Mouse (Mus musculus): Measurements from ENCODE around the gene Olfr1281. TPM values are rescaled to one million over a fixed set of nuclear protein-coding genes. Genes with fewer than 3 reads are reported as not detected.
"Not testable (repeated sequence)": the region's sequence is repeated elsewhere in the genome, so short reads cannot be mapped to it uniquely, and the experiment has no call there.

The Olfr1281 gene
- polyA plus RNA-seq (2015; fragmentation: Nextera tagmentation; extraction: Ambion mirVana) = not detected in 2 replicates

DNA sequence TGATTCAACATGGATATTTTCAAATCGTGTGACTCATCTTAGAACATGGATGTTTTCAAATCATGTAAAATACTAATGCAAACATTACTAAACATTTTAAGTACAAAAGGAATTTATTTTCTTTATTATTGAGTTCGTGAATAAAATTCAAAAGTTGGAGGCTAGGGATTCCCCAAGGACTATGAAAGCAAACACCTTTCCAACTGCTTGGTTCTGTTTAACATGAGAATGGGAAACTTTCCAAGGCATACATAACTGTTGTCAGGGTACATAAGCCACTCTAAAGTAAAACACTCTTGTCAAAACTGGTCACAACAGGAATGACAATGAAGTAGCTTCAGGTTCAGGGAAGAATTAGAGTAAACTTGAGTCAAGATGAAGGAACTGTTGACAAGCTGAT is at the start of gene Olfr1281:
TSS of gene Olfr1281 (plus strand) at position 301 of the 400 bp plus-strand sequence.
- no peak for DNase-seq (ENCODE audit: low spot score)

DNA sequence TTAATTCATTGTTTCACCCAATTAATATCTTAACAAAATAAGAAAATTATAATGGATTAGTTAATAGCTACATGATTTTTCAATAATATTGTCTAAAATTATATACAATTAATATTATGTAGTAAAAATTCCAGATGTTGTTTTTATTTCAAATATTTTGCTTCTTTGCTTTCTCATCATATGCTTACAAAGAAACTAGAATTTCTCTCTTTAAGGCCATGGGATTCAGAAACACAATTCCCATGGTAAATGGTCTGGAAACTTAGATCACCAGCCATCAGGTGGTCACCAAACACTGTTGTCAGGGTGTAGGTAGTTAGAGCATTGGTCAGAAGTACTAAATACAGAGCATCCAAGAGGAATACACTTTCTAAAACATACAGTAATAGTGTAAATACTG is 36.5 kb upstream of the Olfr1281 start, which contains the start of gene Olfr1278:
TSS of gene Olfr1278 (plus strand) at position 301 of the 400 bp plus-strand sequence.
- DNase-seq (ENCODE audit: low spot score) = no peak

DNA sequence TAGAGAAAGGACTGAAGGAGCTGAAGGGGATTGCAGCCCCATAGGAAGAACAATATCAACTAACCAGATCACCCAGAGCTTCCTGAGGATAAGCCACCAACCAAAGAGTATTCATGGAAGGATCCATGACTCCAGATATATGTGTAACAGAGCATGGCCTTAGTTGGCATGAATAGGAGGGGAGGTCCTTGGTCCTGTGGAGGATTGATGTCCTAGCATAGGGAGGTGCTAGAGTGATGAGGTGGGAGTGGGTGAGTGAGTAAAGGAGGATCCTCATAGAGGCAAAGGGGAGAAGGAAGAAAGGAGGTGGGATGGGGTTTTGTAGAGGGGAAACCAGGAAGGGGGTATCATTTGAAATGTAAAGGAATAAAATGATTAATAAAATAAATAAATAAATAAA is 27.8 kb upstream of the Olfr1281 start:
- DNase-seq (ENCODE audit: low spot score) = no peak

DNA sequence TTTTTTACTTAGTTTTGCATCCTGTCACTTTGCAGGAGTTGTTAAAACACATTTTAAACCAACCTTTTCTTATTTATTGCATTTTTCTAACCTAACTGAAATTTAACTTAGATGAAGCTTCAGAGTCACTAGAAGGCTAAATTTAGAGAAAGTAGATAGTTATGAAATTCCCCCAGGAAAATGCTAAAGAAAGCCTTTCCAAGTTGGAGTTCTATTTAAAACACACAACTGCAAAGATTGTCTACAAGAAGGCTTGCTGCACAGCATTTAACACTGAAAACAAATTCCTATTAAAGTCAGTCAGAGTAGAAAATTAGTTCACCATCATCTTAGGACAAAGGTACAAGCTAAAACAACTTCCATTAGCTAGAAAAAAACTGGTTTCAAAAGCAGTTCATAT is 25.9 kb upstream of the Olfr1281 start, which contains the start of gene Olfr1279:
TSS of gene Olfr1279 (plus strand) at position 262 of the 400 bp plus-strand sequence.
- no peak for DNase-seq (ENCODE audit: low spot score)

DNA sequence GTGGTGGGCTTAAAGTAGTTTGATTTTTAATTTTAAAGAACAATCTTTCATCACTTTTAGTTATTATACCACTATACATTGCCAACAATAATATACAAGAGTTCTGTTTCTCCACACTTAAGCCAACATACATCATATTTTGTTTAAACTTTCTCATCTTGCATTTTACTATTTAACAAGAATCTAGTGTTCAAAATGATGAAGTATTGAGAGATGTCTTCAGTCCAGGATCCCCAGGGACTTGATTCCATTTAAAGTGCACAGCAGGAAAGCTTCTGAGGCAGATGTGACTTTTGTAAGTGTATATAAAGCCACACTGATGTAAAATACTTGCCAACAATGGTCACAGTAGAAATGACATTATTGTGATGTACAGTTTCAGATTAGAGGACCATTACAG is 12.6 kb upstream of the Olfr1281 start, which contains the start of gene Olfr1280:
TSS of gene Olfr1280 (plus strand) at position 301 of the 400 bp plus-strand sequence.
- no peak for DNase-seq (ENCODE audit: low spot score)

DNA sequence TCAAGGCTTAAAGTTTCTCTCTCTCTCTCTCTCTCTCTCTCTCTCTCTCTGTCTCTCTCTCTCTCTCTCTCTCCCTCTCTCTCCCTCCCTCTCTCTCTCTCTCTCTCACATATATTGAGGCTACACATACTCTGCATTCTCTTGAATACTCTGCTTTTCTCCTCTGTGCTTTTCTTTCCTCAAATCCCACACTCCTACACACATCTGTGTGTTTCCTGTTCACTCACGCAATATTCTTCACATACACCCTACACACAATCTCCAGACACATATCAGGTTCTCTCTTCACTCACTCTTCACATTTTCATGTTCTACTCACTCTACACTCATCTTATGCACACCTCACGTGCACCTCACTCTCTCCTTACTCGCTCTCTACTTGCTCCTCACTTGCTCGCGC is 7.4 kb downstream of the Olfr1281 start:
- not testable (repeated sequence) for DNase-seq (ENCODE audit: low spot score)

DNA sequence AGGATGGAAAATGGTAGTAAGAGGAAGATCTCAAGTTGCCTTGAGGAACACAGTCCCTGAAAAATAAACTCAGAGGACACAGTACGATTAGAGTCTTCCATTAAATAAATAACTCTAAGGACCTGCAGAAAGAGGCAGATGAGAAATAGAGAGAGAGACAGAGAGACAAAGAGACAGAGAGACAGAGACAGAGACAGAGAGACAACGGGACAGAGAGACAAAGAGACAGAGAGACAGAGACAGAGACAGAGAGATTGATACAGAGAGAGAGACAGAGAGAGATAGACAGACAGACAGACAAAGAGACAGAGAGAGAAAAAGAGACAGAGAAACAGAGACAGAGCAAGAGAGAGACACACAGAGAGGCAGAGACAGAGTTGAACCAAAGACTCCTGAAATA is 9.7 kb downstream of the Olfr1281 start, which contains the start of gene Olfr1282:
TSS of gene Olfr1282 (minus strand) at position 101 of the 400 bp plus-strand sequence.
- no peak for DNase-seq (ENCODE audit: low spot score)

DNA sequence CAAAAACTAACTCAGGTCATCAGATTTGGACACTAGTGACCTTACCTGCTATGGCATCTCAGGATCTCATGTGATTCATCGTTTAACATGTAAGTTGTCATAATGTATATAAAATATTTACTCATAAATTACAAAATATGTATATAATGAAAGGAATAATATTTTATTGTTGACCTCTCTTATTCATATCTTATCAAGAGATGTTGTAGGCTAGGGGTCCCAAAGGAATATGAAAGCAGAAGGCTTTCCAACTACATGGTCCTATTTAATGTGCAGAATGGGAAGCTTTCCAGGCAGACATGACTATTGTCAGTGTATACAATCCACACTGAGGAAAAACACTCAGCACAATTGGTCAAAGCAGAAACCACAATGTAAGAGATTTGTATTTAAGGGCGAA is 40.2 kb downstream of the Olfr1281 start, which contains the start of gene Olfr1283:
TSS of gene Olfr1283 (plus strand) at position 301 of the 400 bp plus-strand sequence.
- no peak for DNase-seq (ENCODE audit: low spot score)

DNA sequence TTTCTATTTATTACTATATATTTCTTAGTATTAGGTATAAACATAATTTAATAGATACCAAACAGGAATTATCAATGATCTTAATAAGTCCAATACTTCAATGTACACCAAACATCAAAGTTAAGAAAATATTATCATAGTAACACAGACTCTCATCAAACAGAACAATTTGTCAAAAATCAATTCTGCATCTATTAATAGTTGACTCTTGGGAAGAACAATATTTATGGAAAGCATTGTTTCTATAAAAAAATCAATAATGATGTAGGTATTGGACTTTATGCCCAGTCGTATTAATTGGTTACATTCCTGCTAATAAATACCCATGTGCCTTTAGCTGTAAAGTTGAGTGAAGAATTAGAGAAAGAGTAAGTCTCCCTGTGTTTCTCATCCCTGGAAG is 48.9 kb downstream of the Olfr1281 start, which contains the start of gene Olfr1284:
TSS of gene Olfr1284 (plus strand) at position 301 of the 400 bp plus-strand sequence.
- DNase-seq (ENCODE audit: low spot score) = no peak

Other genes with a start within 250 kb of the Olfr1281 start
- gene Gm13941, start 220.5 kb upstream of the Olfr1281 start, polyA plus RNA-seq (2015; fragmentation: Nextera tagmentation; extraction: Ambion mirVana) = not detected in 2 replicates
- gene Gm15130, start 173.6 kb upstream of the Olfr1281 start, polyA plus RNA-seq (2015; fragmentation: Nextera tagmentation; extraction: Ambion mirVana) = not detected in 2 replicates
- not detected in 2 replicates for gene 4930430A15Rik, start 96.9 kb upstream of the Olfr1281 start, polyA plus RNA-seq (2015; fragmentation: Nextera tagmentation; extraction: Ambion mirVana)
- gene Olfr1275, start 91.2 kb upstream of the Olfr1281 start, polyA plus RNA-seq (2015; fragmentation: Nextera tagmentation; extraction: Ambion mirVana) = not detected in 2 replicates
- not detected in 2 replicates for gene Olfr1276, start 72.0 kb upstream of the Olfr1281 start, polyA plus RNA-seq (2015; fragmentation: Nextera tagmentation; extraction: Ambion mirVana)
- gene Olfr1277, start 52.4 kb upstream of the Olfr1281 start, polyA plus RNA-seq (2015; fragmentation: Nextera tagmentation; extraction: Ambion mirVana) = not detected in 2 replicates
- not detected in 2 replicates for gene Olfr1278, start 36.4 kb upstream of the Olfr1281 start, polyA plus RNA-seq (2015; fragmentation: Nextera tagmentation; extraction: Ambion mirVana)
- not detected in 2 replicates for gene Olfr1279, start 25.9 kb upstream of the Olfr1281 start, polyA plus RNA-seq (2015; fragmentation: Nextera tagmentation; extraction: Ambion mirVana)
- not detected in 2 replicates for gene Olfr1280, start 12.5 kb upstream of the Olfr1281 start, polyA plus RNA-seq (2015; fragmentation: Nextera tagmentation; extraction: Ambion mirVana)
- not detected in 2 replicates for gene Olfr1282, start 9.6 kb downstream of the Olfr1281 start, polyA plus RNA-seq (2015; fragmentation: Nextera tagmentation; extraction: Ambion mirVana)
- gene Olfr1283, start 40.3 kb downstream of the Olfr1281 start, polyA plus RNA-seq (2015; fragmentation: Nextera tagmentation; extraction: Ambion mirVana) = not detected in 2 replicates
- not detected in 2 replicates for gene Olfr1284, start 49.0 kb downstream of the Olfr1281 start, polyA plus RNA-seq (2015; fragmentation: Nextera tagmentation; extraction: Ambion mirVana)
- not detected in 2 replicates for gene Olfr1286, start 96.6 kb downstream of the Olfr1281 start, polyA plus RNA-seq (2015; fragmentation: Nextera tagmentation; extraction: Ambion mirVana)
- not detected in 2 replicates for gene Olfr1287, start 122.6 kb downstream of the Olfr1281 start, polyA plus RNA-seq (2015; fragmentation: Nextera tagmentation; extraction: Ambion mirVana)
- gene Olfr1288, start 147.6 kb downstream of the Olfr1281 start, polyA plus RNA-seq (2015; fragmentation: Nextera tagmentation; extraction: Ambion mirVana) = not detected in 2 replicates
- not detected in 2 replicates for gene Olfr1289, start 154.3 kb downstream of the Olfr1281 start, polyA plus RNA-seq (2015; fragmentation: Nextera tagmentation; extraction: Ambion mirVana)
- not detected in 2 replicates for gene Olfr1290, start 167.3 kb downstream of the Olfr1281 start, polyA plus RNA-seq (2015; fragmentation: Nextera tagmentation; extraction: Ambion mirVana)
- gene Olfr1291-ps1, start 170.7 kb downstream of the Olfr1281 start, polyA plus RNA-seq (2015; fragmentation: Nextera tagmentation; extraction: Ambion mirVana) = not detected in 2 replicates
- not detected in 2 replicates for gene Olfr1293-ps, start 198.7 kb downstream of the Olfr1281 start, polyA plus RNA-seq (2015; fragmentation: Nextera tagmentation; extraction: Ambion mirVana)
- gene Olfr1294, start 213.8 kb downstream of the Olfr1281 start, polyA plus RNA-seq (2015; fragmentation: Nextera tagmentation; extraction: Ambion mirVana) = not detected in 2 replicates
- gene Olfr1295, start 243.2 kb downstream of the Olfr1281 start, polyA plus RNA-seq (2015; fragmentation: Nextera tagmentation; extraction: Ambion mirVana) = not detected in 2 replicates